Mouse (Mus musculus) small intestine, adult 2 months (tissue): ENCODE measurements around the gene Ttc28.

Experiments
- CTCF ChIP-seq: fragments of 200-500 bp; IDR thresholded peaks from 2 replicates; pipeline ENCODE4 v1.5.1; 2012; ENCODE audit warnings: low read depth, mild to moderate bottlenecking, control low read depth, inconsistent platforms, low read length, moderate library complexity, mixed read lengths; ENCODE audit not compliant: insufficient replicate concordance, insufficient read length; ENCODE audit errors: extremely low read depth
- POLR2A ChIP-seq: fragments of 200-500 bp; IDR thresholded peaks from 2 replicates; pipeline ENCODE4 v1.6.1; 2012; ENCODE audit warnings: low read depth, mild to moderate bottlenecking, control low read depth, inconsistent platforms, low read length, moderate library complexity

GRCm38 (mm10) chr5:110960890-110961289, 81.3 kb downstream of the Ttc28 start:
- TF ChIP-seq CTCF: no peak
- TF ChIP-seq POLR2A: no peak
